Mouse (Mus musculus): ENCODE measurements around the gene Gm20517.

DNA sequence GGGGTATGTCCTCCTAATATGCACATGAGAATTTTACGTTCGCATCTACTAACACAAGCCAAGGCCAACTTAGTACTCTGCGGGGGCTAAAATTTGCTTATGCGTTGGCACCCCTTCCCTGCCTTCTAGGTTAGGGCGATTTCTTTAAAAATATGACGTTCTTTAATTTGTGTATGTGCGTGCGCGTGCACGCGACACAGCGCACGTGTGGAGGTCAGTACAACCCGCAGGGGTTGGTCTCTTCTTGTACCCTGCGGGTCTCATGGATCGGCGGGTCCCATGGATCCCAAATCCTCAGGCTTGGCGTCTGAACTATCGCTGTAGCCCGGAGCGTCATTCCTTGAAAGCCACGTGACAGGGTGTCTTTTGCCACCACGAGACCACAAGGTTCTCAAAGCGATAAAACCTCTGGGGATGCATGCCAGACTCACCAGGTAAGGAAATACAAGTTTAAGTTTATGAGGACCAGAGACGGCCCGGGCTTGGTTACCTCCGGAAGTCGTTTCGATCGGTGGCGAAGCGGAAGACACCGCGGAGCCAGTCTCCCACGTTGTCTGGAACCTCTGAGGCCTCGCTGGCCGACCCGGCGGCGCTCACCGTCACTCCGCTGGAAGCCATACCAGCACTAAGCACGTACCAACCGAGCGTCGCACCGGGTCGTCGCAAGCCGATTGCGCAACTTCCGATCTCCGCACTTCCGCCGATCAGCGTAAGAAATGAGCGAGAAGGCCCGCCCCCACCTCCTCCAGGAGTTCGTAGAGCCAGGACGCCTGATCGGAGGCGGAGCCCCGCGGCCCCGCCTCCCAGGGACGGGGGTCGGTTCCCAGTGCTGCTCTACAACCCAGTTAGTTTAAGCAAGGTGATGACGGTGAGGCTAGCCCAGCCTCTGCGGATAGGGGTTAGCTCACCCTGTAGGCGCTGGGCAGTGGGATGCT is 76.3 kb downstream of the Gm20517 start:
- no peak for TF ChIP-seq EP300 (optimal IDR thresholded peaks at IDR 0.05)
- TF ChIP-seq CTCF (IDR thresholded peaks at IDR 0.05; ENCODE audit: low read depth), result no peak

Measured in stomach, postnatal 0 days (tissue).